Mouse (Mus musculus): Measurements from ENCODE around the gene Gm2a. TPM values are rescaled to one million over a fixed set of nuclear protein-coding genes. Genes with fewer than 3 reads are reported as not detected.
"Not testable (repeated sequence)": the region's sequence is repeated elsewhere in the genome, so short reads cannot be mapped to it uniquely, and the experiment has no call there.

The Gm2a gene
- polyA plus RNA-seq, 1 experiment from 2014 or later, result 33.6 TPM

- 34% methylated on average over 7 of the region's 7 CpGs for WGBS
These were observed 15.4 kb downstream of the Gm2a start for GRCm38 (mm10) chr11:55113209-55113860.

DNA sequence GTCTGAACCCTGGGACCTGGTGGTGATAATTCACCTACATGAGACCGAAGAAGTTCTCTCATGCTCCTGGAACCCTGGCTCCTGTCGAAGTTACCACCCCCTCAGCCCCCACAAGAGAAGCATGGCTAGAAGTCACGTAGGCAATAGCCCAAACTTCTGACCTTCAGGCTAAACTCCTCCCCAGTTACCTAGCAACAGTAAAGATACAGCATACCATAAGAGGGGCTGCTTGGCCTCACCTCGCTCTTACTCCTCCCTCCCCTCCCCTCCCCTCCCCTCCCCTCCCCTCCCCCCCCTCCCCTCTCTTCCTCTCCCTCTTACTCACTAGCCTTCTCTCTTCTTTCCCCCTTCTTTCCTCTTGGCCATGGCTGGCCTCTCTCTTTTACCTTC lies 15.9 kb downstream of the Gm2a start:
- H3K9me3 ChIP-seq (replicated peaks); H3K36me3 ChIP-seq; H3K4me2 ChIP-seq; H3K9ac ChIP-seq; H3K4me3 ChIP-seq; H3K27me3 ChIP-seq: not testable (repeated sequence)
- ATAC-seq (replicated peaks; ENCODE audit: insufficient number of reproducible peaks, insufficient read depth, low FRiP score, low read depth), result peak; percentile 38; the same call in 1 of the 2 replicates
- 32% methylated on average over 4 of the region's 4 CpGs for WGBS
- Histone ChIP-seq H3K27ac (peak overlapping the region; percentile 73), H3K4me1 (replicated peaks) (peaks cover 16% of the 10 kb centered on the region)

More at GRCm38 (mm10) chr11:55113209-55113860, 15.4 kb downstream of the Gm2a start:
- peak; percentile 72 for ATAC-seq (replicated peaks; ENCODE audit: insufficient number of reproducible peaks, insufficient read depth, low FRiP score, low read depth)
- peaks cover 16% of the 10 kb centered on the region for H3K4me1 ChIP-seq (replicated peaks)
- H3K9ac ChIP-seq, result no peak overlapping the region
- no peaks in the 10 kb centered on the region for H3K9me3 ChIP-seq (replicated peaks)
- H3K4me2 ChIP-seq, result no peak overlapping the region; the same call in 1 of the 2 replicates
- no peaks in the 10 kb centered on the region for H3K27me3 ChIP-seq
- no peak overlapping the region for H3K4me3 ChIP-seq
- H3K27ac ChIP-seq, result peak overlapping the region; percentile 73
- H3K36me3 ChIP-seq, result no peaks in the 10 kb centered on the region

DNA sequence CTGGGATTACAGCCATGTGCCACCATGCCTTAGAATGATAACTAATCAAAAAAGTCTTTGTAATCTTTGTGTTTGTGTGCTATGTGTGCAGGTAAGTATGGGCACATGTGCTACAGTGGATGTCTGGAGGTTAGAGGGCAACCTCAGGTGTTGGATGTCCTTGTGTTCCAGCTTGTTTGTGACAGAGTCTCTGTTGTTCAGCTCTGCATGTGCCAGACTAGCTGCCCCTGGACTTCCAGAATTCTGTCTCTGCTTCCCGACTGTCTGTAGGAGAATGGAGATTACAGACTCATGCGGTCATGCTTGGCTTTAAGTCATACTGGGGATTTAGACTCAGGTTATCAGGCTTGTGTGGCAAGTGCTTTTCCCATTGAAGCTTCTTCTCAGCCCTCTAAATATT lies 16.4 kb downstream of the Gm2a start:
- WGBS, result 33% methylated on average over 2 of the region's 2 CpGs
- Histone ChIP-seq H3K27ac (peak overlapping the region; percentile 67), H3K4me1 (replicated peaks) (peaks cover 15% of the 10 kb centered on the region)

GRCm38 (mm10) chr11:55116004-55116403 lies 18.1 kb downstream of the Gm2a start:
- Histone ChIP-seq H3K27ac (no peak overlapping the region), H3K4me1 (replicated peaks) (peaks cover 9% of the 10 kb centered on the region), H3K9ac (no peak overlapping the region), H3K36me3 (no peaks in the 10 kb centered on the region), H3K4me2 (no peak overlapping the region), H3K27me3 (no peaks in the 10 kb centered on the region), H3K9me3 (replicated peaks) (no peaks in the 10 kb centered on the region), H3K4me3 (no peak overlapping the region)
- 88% methylated on average over 3 of the region's 3 CpGs for WGBS
- ATAC-seq (replicated peaks; ENCODE audit: insufficient number of reproducible peaks, insufficient read depth, low FRiP score, low read depth), result no peak

More for the DNA sequence above, 16.4 kb downstream of the Gm2a start:
- no peak overlapping the region for H3K9ac ChIP-seq
- no peaks in the 10 kb centered on the region for H3K27me3 ChIP-seq
- H3K4me3 ChIP-seq, result no peak overlapping the region
- H3K9me3 ChIP-seq (replicated peaks), result no peaks in the 10 kb centered on the region
- no peak overlapping the region for H3K4me2 ChIP-seq
- H3K36me3 ChIP-seq, result no peaks in the 10 kb centered on the region
- ATAC-seq (replicated peaks; ENCODE audit: insufficient number of reproducible peaks, insufficient read depth, low FRiP score, low read depth), result no peak

- no peaks in the 10 kb centered on the region for H3K9me3 ChIP-seq (replicated peaks)
- H3K4me3 ChIP-seq, result no peak overlapping the region
- H3K4me2 ChIP-seq, result no peak overlapping the region
- no peak for ATAC-seq (replicated peaks; ENCODE audit: insufficient number of reproducible peaks, insufficient read depth, low FRiP score, low read depth)
- no peak overlapping the region for H3K27ac ChIP-seq
- no peaks in the 10 kb centered on the region for H3K36me3 ChIP-seq
- no peaks in the 10 kb centered on the region for H3K27me3 ChIP-seq
- H3K9ac ChIP-seq, result no peak overlapping the region
- WGBS, result 86% methylated on average over 2 of the region's 2 CpGs
- H3K4me1 ChIP-seq (replicated peaks), result peaks cover 9% of the 10 kb centered on the region
These were observed 19.1 kb downstream of the Gm2a start for GRCm38 (mm10) chr11:55117031-55117430.

DNA sequence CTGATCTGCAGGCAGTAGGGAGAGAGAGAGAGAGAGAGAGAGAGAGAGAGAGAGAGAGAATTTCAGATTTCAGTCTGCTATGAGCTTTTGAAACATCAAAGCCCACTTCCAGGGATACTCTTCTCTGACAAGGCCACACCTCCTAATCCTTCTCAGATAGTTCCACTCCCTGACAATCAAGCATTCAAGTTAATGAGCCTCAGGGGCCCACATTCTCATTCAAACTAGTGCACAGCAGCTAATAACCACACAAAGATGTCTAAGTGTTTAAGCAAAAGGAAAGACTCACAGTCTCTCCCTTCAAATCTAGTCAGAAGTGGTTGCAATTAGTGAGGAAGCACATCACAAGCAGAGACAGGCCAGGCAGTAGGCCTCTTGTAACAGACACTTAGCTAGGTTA lies 22.4 kb downstream of the Gm2a start:
- no peak for ATAC-seq (replicated peaks; ENCODE audit: insufficient number of reproducible peaks, insufficient read depth, low FRiP score, low read depth)
- no peaks in the 10 kb centered on the region for H3K36me3 ChIP-seq
- H3K4me1 ChIP-seq (replicated peaks), result peaks cover 3% of the 10 kb centered on the region; the same call in 1 of the 2 replicates
- no peak overlapping the region for H3K4me2 ChIP-seq
- no peak overlapping the region for H3K9ac ChIP-seq
- no peaks in the 10 kb centered on the region for H3K9me3 ChIP-seq (replicated peaks)
- peak overlapping the region; percentile 41; the same call in 1 of the 2 replicates for H3K27ac ChIP-seq
- no peaks in the 10 kb centered on the region for H3K27me3 ChIP-seq
- no peak overlapping the region for H3K4me3 ChIP-seq

GRCm38 (mm10) chr11:55120821-55121271 lies 22.9 kb downstream of the Gm2a start:
- Histone ChIP-seq H3K4me2 (no peak overlapping the region), H3K4me3 (no peak overlapping the region), H3K9me3 (replicated peaks) (no peaks in the 10 kb centered on the region), H3K27me3 (no peaks in the 10 kb centered on the region), H3K4me1 (replicated peaks) (peaks cover 3% of the 10 kb centered on the region; the same call in 1 of the 2 replicates), H3K36me3 (no peaks in the 10 kb centered on the region), H3K9ac (no peak overlapping the region), H3K27ac (peak overlapping the region; percentile 41)
- no peak for ATAC-seq (replicated peaks; ENCODE audit: insufficient number of reproducible peaks, insufficient read depth, low FRiP score, low read depth)
- 72% methylated on average over 8 of the region's 8 CpGs for WGBS

DNA sequence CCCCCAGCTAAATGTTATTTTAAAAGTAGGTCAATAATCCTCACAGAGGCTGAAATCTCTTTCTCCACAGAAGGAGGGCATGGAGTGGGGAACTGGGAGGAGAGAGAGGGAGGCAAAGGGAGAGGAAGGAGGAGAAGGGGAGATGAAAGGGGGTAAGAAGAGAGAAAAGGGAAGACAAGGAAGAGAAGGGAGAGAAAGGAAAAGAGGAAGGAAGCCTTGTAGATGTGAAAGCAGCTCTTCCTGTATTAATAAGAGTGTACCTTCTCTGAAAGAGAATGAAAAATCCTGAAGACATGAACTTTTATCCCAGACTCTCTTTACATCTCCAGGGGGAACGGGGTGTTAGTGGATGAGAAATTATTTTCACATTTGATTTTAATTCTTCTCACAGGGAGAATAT lies 23.5 kb downstream of the Gm2a start:
- ATAC-seq (replicated peaks; ENCODE audit: insufficient number of reproducible peaks, insufficient read depth, low FRiP score, low read depth), result no peak
- H3K27me3 ChIP-seq, result no peaks in the 10 kb centered on the region
- no peaks in the 10 kb centered on the region for H3K36me3 ChIP-seq
- peaks cover 3% of the 10 kb centered on the region; the same call in 1 of the 2 replicates for H3K4me1 ChIP-seq (replicated peaks)
- H3K4me2 ChIP-seq, result no peak overlapping the region
- no peak overlapping the region for H3K4me3 ChIP-seq
- peak overlapping the region; percentile 41; the same call in 1 of the 2 replicates for H3K27ac ChIP-seq
- H3K9me3 ChIP-seq (replicated peaks), result no peaks in the 10 kb centered on the region
- H3K9ac ChIP-seq, result no peak overlapping the region
- WGBS, result 87% methylated on average over 1 of the region's 1 CpGs

GRCm38 (mm10) chr11:55126663-55127062 lies 28.7 kb downstream of the Gm2a start:
- ATAC-seq (replicated peaks; ENCODE audit: insufficient number of reproducible peaks, insufficient read depth, low FRiP score, low read depth), result no peak
- H3K9me3 ChIP-seq (replicated peaks), result no peaks in the 10 kb centered on the region
- H3K4me1 ChIP-seq (replicated peaks), result no peaks in the 10 kb centered on the region
- WGBS, result 74% methylated on average over 3 of the region's 3 CpGs
- no peak overlapping the region for H3K27ac ChIP-seq
- no peaks in the 10 kb centered on the region for H3K27me3 ChIP-seq
- no peak overlapping the region for H3K4me3 ChIP-seq
- H3K4me2 ChIP-seq, result no peak overlapping the region
- no peak overlapping the region for H3K9ac ChIP-seq
- no peaks in the 10 kb centered on the region for H3K36me3 ChIP-seq

GRCm38 (mm10) chr11:55127937-55128336 lies 30.0 kb downstream of the Gm2a start:
- no peak overlapping the region for H3K27ac ChIP-seq
- H3K9ac ChIP-seq, result no peak overlapping the region
- H3K27me3 ChIP-seq, result no peaks in the 10 kb centered on the region
- H3K36me3 ChIP-seq, result no peaks in the 10 kb centered on the region
- no peaks in the 10 kb centered on the region for H3K9me3 ChIP-seq (replicated peaks)
- no peak overlapping the region for H3K4me2 ChIP-seq
- H3K4me3 ChIP-seq, result no peak overlapping the region
- no peak for ATAC-seq (replicated peaks; ENCODE audit: insufficient number of reproducible peaks, insufficient read depth, low FRiP score, low read depth)
- H3K4me1 ChIP-seq (replicated peaks), result no peaks in the 10 kb centered on the region
- 54% methylated on average over 6 of the region's 6 CpGs for WGBS

DNA sequence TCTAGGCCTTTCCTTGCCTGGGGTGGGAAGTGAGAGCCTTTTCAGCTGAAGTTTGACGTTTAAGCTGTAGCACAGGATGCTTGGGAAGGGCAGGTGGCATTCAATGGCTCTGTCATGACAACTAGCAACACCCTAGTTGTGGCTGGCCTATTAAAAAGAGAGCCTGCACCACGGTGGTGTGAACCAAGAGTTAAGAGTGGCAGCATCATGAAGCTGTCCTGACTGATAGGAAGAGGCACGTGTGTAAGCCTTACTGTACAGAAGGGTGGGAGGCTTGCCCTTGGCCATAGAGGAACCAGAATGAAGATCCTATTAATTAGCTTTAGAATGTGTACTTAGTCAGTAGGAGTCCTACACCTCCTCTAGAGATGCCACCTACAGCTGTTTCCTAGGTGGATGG lies 30.5 kb downstream of the Gm2a start:
- H3K9me3 ChIP-seq (replicated peaks), result no peaks in the 10 kb centered on the region
- H3K4me2 ChIP-seq, result no peak overlapping the region
- 67% methylated on average over 3 of the region's 3 CpGs for WGBS
- no peaks in the 10 kb centered on the region for H3K27me3 ChIP-seq
- no peaks in the 10 kb centered on the region for H3K36me3 ChIP-seq
- no peak overlapping the region for H3K4me3 ChIP-seq
- H3K9ac ChIP-seq, result no peak overlapping the region
- no peaks in the 10 kb centered on the region for H3K4me1 ChIP-seq (replicated peaks)
- H3K27ac ChIP-seq, result no peak overlapping the region
- ATAC-seq (replicated peaks; ENCODE audit: insufficient number of reproducible peaks, insufficient read depth, low FRiP score, low read depth), result no peak

GRCm38 (mm10) chr11:55131077-55131742 lies 33.3 kb downstream of the Gm2a start:
- Histone ChIP-seq H3K4me2 (no peak overlapping the region), H3K4me3 (no peak overlapping the region), H3K9ac (no peak overlapping the region), H3K27ac (no peak overlapping the region), H3K9me3 (replicated peaks) (no peaks in the 10 kb centered on the region), H3K4me1 (replicated peaks) (no peaks in the 10 kb centered on the region), H3K27me3 (no peaks in the 10 kb centered on the region), H3K36me3 (no peaks in the 10 kb centered on the region)
- WGBS, result 78% methylated on average over 11 of the region's 11 CpGs
- ATAC-seq (replicated peaks; ENCODE audit: insufficient number of reproducible peaks, insufficient read depth, low FRiP score, low read depth), result no peak
